Comparison of ENCODE assay signal across 8 mouse cellular contexts in the genomic region with DNA sequence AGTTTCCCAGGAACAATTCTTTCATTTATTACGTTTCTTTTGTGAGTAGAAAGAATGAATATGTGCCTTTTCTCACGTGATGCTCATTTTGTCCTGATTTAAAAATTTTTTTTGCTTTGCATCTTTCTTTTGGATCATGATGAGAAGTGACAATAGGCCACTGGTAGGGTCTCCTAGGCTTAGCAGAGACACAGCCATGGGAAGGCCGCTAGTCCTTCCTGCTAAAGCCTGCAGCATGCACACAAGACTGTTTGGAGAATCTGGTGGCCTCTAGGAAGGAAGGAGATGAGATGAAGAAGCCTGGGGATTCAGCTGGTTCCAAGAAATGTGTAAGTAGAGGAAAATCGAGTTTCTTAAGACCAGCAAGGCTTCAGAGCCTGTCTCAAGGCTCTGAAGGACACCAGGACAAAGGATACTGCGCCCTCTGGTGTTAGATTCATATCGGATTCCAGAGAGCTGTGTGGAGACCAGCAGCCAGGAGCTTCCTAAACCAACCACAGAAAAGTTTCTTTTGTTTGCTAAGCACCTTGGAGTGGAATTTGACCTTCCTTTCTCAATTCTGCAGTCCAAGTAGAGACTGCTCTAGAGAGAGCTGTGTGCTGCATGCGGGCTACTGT.
DNase-seq lines count a peak whose midpoint lies in the region; ATAC-seq and TF ChIP-seq lines count a peak whose summit lies in the region.

No protein-coding gene starts in this region.

- peak; percentile 78 for DNase-seq in A20 (ENCODE audit: low read depth, low spot score)
- DNase-seq in adrenal gland, postnatal 14 days: peak; percentile 89
- DNase-seq in liver, adult 2 months (ENCODE audit: extremely low read depth, low read depth, low spot score): peak; percentile 87
- DNase-seq in urinary bladder, postnatal 4 days (ENCODE audit: low spot score in 2 of 2): peak; percentile 63 to 68

- H3K27me3 ChIP-seq in embryonic facial prominence, embryonic 12.5 days: no peaks in the 10 kb centered on the region
- no peaks in the 10 kb centered on the region for H3K27me3 ChIP-seq in heart, embryonic 14.5 days (ENCODE audit: control insufficient read depth, insufficient read depth, low read length)
- peaks cover 22% of the 10 kb centered on the region for H3K27me3 ChIP-seq in kidney, embryonic 16.5 days (ENCODE audit: insufficient read depth, low read length)
- no peaks in the 10 kb centered on the region for H3K27me3 ChIP-seq in liver, adult 2 months (ENCODE audit: control insufficient read depth, insufficient read depth, low read length)
- peaks cover 13% of the 10 kb centered on the region for H3K27me3 ChIP-seq in neural tube, embryonic 13.5 days

- no peaks in the 10 kb centered on the region for H3K79me2 ChIP-seq in liver, adult 2 months (ENCODE audit: control insufficient read depth, insufficient read depth, low read length)

- TF ChIP-seq POLR2A in liver, adult 2 months (IDR thresholded peaks at IDR 0.05; ENCODE audit: extremely low read depth, insufficient read depth, low read length): no peak

- WGBS in embryonic facial prominence, embryonic 12.5 days: 30% methylated on average over 7 of the region's 7 CpGs
- WGBS in heart, embryonic 14.5 days: 32% methylated on average over 7 of the region's 7 CpGs
- WGBS in kidney, embryonic 16.5 days: 32% methylated on average over 7 of the region's 7 CpGs
- 34% methylated on average over 7 of the region's 7 CpGs for WGBS in liver, adult 2 months
- 31% methylated on average over 7 of the region's 7 CpGs for WGBS in neural tube, embryonic 13.5 days

- H3K27ac ChIP-seq in embryonic facial prominence, embryonic 12.5 days: 0 out of 2 replicates have a peak overlapping the region, but pooled peaks have one; percentile 1
- 0 out of 4 replicates have a peak overlapping the region, but pooled peaks of 1 of the 2 experiments have one; percentile 56 for H3K27ac ChIP-seq in heart, embryonic 14.5 days (replicated peaks in 1 of 2; ENCODE audit: control insufficient read depth in 1 of 2, insufficient read depth in 1 of 2, low read depth in 2 of 2, low read length in 2 of 2)
- no peak overlapping the region for H3K27ac ChIP-seq in kidney, embryonic 16.5 days (ENCODE audit: low read length)
- no peak overlapping the region for H3K27ac ChIP-seq in liver, adult 2 months (replicated peaks; ENCODE audit: insufficient read depth, low read depth, low read length)
- 0 out of 2 replicates have a peak overlapping the region, but pooled peaks have one; percentile 38 for H3K27ac ChIP-seq in neural tube, embryonic 13.5 days (replicated peaks)

- no peaks in the 10 kb centered on the region for H3K9me3 ChIP-seq in embryonic facial prominence, embryonic 12.5 days
- H3K9me3 ChIP-seq in heart, embryonic 14.5 days (ENCODE audit: control insufficient read depth, low read length): no peaks in the 10 kb centered on the region
- H3K9me3 ChIP-seq in kidney, embryonic 16.5 days (ENCODE audit: low read length): no peaks in the 10 kb centered on the region
- H3K9me3 ChIP-seq in neural tube, embryonic 13.5 days: no peaks in the 10 kb centered on the region

- peak; percentile 83; the same call in 1 of the 2 replicates for ATAC-seq in embryonic facial prominence, embryonic 12.5 days (ENCODE audit: insufficient number of reproducible peaks, insufficient read depth, low FRiP score, low TSS enrichment)
- ATAC-seq in heart, embryonic 14.5 days (ENCODE audit: insufficient number of reproducible peaks, insufficient read depth, low FRiP score, low read depth): peak; percentile 41; the same call in 1 of the 2 replicates
- peak; percentile 93; the same call in 1 of the 2 replicates for ATAC-seq in kidney, embryonic 16.5 days (ENCODE audit: low FRiP score, low TSS enrichment)
- peak; percentile 78 for ATAC-seq in neural tube, embryonic 13.5 days (ENCODE audit: low read depth)

- H3K4me2 ChIP-seq in embryonic facial prominence, embryonic 12.5 days (replicated peaks): no peak overlapping the region
- no peak overlapping the region for H3K4me2 ChIP-seq in heart, embryonic 14.5 days (ENCODE audit: low read length)
- no peak overlapping the region for H3K4me2 ChIP-seq in kidney, embryonic 16.5 days (replicated peaks; ENCODE audit: low read depth, low read length)
- no peak overlapping the region for H3K4me2 ChIP-seq in neural tube, embryonic 13.5 days

- peaks cover 13% of the 10 kb centered on the region for H3K4me1 ChIP-seq in embryonic facial prominence, embryonic 12.5 days
- H3K4me1 ChIP-seq in heart, embryonic 14.5 days (ENCODE audit: control insufficient read depth in 2 of 2, insufficient read depth in 2 of 2, low read length in 2 of 2): peaks cover 17 to 39% of the 10 kb centered on the region in 2 experiments
- peaks cover 12% of the 10 kb centered on the region for H3K4me1 ChIP-seq in kidney, embryonic 16.5 days (ENCODE audit: insufficient read depth, low read length)
- peaks cover 3% of the 10 kb centered on the region for H3K4me1 ChIP-seq in liver, adult 2 months (ENCODE audit: control insufficient read depth, insufficient read depth, low read length)
- H3K4me1 ChIP-seq in neural tube, embryonic 13.5 days (replicated peaks): peaks cover 47% of the 10 kb centered on the region

- no peak overlapping the region for H3K4me3 ChIP-seq in embryonic facial prominence, embryonic 12.5 days
- H3K4me3 ChIP-seq in heart, embryonic 14.5 days (ENCODE audit: control insufficient read depth in 1 of 2, insufficient read depth in 1 of 2, low read depth in 1 of 2, low read length in 2 of 2): no peak overlapping the region
- H3K4me3 ChIP-seq in kidney, embryonic 16.5 days (ENCODE audit: low read length): no peak overlapping the region
- H3K4me3 ChIP-seq in liver, adult 2 months (ENCODE audit: insufficient read depth, low read depth, low read length): no peak overlapping the region
- no peak overlapping the region for H3K4me3 ChIP-seq in neural tube, embryonic 13.5 days

- TF ChIP-seq CTCF in liver, adult 2 months (IDR thresholded peaks at IDR 0.05; ENCODE audit: low read depth, low read length): peak; percentile 64

- H3K9ac ChIP-seq in embryonic facial prominence, embryonic 12.5 days: no peak overlapping the region
- peak overlapping the region; percentile 27; the same call in 1 of the 2 replicates for H3K9ac ChIP-seq in heart, embryonic 14.5 days (ENCODE audit: low read length)
- H3K9ac ChIP-seq in kidney, embryonic 16.5 days (replicated peaks; ENCODE audit: low read length): no peak overlapping the region; the same call in 1 of the 2 replicates
- H3K9ac ChIP-seq in liver, adult 2 months (ENCODE audit: low read depth, low read length): no peak overlapping the region
- H3K9ac ChIP-seq in neural tube, embryonic 13.5 days: no peak overlapping the region

- no peaks in the 10 kb centered on the region for H3K36me3 ChIP-seq in embryonic facial prominence, embryonic 12.5 days
- H3K36me3 ChIP-seq in heart, embryonic 14.5 days (ENCODE audit: control insufficient read depth, insufficient read depth, low read length): peaks cover 8% of the 10 kb centered on the region
- no peaks in the 10 kb centered on the region for H3K36me3 ChIP-seq in kidney, embryonic 16.5 days (ENCODE audit: insufficient read depth, low read length)
- no peaks in the 10 kb centered on the region for H3K36me3 ChIP-seq in liver, adult 2 months (ENCODE audit: control insufficient read depth, insufficient read depth, low read length)
- H3K36me3 ChIP-seq in neural tube, embryonic 13.5 days: no peaks in the 10 kb centered on the region

Comparison
In these comparisons a context has a peak if more than half of its experiments do, and no peak if none do; other contexts are left out.
1. ATAC-seq: peak in every context shown above with its lines; median percentile 93 in kidney, embryonic 16.5 days; 83 in embryonic facial prominence, embryonic 12.5 days; 78 in neural tube, embryonic 13.5 days; 41 in heart, embryonic 14.5 days.
2. H3K27ac ChIP-seq: peak in embryonic facial prominence, embryonic 12.5 days (single experiment) and neural tube, embryonic 13.5 days (single experiment); none in kidney, embryonic 16.5 days (single experiment) and liver, adult 2 months (single experiment).
3. Peak in every context shown above with its lines, with median percentiles within 50 percentile points of each other: DNase-seq.